Mouse (Mus musculus): ENCODE data around the gene Bola3.

The Bola3 gene

DNA sequence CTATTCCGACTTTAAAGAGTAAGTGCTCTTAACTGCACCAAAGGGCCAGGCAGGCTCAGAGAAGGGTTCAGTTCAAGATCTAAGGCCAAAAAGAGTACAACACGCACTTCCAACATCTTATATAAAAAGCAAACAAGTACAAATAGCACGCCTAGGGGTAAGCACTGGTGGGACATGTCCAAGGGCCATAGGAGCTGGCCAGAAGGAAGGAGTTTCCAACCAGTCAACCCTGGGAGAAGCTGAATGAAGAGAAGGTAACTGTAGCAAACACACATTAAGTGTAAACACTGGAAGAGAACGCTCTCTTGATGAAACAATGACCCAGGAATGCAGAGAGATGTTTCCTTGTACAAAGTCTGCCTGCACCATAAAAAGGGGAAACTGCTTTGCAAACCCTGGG is 45.2 kb downstream of the Bola3 start:
- DNase-seq (ENCODE audit: low read depth, low spot score), result no peak

DNA sequence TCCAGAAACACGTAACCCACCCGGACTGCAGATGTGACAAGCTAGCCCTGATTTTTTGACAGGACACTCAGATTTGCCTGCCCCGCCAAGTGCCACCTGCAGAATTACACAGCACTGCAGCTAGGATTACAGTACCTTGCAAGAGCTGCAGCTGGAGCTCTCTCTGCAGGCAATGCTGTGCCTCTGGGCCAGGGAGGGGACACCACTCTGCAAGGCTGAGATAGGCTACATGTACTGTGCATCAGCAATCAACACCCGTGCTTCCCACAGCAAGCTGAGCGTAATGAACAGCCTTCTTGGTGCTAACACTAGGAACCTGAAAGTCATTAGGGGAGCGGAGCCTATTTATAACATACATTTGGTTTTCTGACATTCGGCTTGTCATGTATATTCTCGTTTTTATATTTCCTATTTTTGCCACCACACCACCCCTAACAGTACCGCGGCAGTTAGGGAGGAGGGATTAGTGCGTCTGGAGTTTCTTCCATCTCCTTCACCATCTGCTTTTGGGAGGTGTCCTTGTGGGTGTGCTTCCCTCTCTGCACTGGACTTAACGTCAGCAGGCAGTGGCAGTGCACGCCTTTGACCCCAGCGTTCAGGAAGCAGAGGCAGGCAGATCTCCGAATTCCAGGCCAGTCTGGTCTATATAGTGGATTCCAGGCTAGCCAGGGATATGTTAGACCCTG is 46.7 kb downstream of the Bola3 start:
- no peak for DNase-seq (ENCODE audit: low read depth, low spot score)

DNA sequence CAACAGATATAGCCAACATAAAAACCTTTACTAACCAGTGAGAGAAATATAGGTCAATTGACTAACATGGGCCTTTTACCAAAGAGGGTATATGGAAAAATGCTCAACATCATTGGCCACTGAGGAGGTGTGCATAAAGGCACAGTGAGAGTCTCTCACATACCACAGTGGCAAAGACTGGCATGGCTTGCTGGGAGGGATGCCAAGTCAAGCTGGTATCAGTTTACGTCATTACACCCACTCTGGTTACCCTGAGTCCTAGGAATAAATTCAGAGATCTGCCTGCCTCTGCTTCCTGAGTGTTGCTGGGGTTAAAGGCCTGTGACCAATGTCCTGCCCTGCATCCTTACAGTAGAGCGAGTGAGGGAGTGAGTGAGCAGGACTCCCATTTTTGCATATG is 47.8 kb downstream of the Bola3 start:
- DNase-seq (ENCODE audit: low read depth, low spot score), result no peak

DNA sequence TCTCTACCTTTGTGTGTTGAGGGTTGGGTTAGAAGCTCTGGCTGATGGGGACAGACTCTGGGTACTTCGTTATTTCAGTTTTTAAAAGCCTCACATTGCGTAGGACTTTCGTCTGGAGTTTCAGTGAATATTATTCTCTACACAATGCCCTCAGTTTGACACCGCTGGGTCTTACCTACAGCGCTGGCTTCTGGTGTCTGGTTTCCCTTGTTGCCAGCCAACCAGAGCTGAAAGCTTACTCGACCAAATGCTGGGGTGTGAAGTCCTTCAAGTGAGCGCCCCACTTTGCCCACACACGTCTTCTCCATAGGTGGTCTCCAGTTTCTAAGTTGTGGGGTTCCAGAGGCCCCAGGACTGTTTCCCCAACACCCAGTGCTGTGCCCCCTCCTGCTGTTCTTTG is 48.8 kb downstream of the Bola3 start:
- no peak for DNase-seq (ENCODE audit: low read depth, low spot score)

DNA sequence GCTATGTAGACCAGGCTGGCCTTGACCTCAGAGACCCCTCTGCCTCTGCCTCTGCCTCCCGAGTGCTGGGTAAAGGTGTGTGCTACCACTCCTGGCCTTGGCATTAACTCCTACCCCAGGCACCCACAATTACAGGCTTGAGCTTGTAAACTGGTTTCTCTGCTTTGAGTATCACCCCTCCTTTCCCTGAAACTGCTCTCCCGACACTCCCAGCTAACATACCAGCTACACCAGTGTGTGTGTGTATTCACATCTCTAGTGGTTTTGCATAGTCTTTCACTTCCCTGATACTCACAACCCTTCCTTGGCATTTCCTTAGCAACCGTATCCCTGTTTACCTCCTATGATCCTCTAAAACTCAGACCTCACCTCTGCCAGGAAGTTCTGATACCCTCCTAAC is 50.8 kb downstream of the Bola3 start:
- DNase-seq (ENCODE audit: low read depth, low spot score), result no peak

DNA sequence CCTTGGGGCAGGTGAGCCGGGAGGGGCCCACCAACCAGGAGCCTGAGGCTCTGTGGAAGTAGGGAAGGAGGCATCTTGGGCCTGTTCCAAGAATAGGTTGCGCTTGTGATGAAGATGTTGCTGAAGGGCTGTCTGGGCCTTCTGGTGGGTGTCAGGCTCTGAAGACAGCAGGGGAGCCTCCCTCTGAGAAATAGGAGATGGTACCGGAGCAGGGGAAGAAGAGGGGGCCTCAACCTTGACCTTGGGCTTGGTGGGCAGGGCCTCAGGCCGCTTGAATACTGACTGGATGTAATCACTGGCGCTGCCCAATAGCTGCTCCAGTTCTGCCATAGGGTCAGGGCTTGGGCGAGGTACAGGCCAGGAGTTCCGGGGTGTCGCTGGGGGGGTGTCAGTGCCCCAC is 54.5 kb downstream of the Bola3 start:
- DNase-seq (ENCODE audit: low read depth, low spot score), result no peak

DNA sequence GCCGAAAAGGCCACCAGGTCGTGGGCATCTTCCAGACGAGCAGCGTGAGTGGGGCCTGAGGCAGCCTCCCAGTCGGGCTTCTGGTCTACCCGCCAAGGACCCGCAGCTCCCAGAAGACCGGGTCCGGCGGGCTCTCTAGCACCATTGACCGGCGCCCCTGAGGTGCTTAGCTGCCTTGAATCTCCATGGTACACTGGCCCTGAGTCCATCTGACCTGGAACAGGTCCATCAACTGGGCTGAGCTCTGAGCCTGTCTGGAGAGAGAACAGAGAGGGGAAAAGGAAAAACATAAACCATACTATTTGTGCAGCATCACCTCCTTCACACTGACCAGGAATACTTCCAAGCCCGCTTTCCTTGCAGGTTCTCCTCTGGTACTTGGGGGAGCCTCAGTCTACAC is 55.6 kb downstream of the Bola3 start:
- DNase-seq (ENCODE audit: low read depth, low spot score), result no peak

DNA sequence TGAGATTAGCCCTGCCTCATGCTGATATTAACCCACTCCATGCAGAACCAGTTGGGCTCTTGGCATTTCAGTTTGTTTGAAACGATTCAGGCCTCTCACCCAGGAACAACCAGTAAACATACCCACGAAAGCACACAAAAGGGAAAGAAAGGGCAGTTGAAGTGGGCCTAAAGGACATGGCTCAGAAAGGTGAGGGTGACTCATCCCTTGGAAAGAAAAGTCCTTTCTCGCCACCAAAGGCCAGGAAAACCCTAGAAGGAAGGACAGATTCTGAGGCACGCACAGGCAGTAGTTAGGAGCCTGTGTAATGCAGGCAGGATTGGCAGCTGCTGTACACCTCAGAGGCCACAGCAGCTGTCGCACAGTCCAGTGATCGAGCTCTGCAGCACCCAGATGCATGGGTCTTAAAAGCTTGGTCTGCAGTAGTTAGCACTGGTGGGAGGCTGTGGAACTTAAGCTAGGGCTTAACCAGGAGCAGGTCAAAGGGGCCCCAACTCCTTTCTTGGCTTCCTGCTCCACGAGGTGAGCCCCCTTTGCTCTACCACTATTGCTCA is 56.6 kb downstream of the Bola3 start:
- no peak for DNase-seq (ENCODE audit: low read depth, low spot score)

DNA sequence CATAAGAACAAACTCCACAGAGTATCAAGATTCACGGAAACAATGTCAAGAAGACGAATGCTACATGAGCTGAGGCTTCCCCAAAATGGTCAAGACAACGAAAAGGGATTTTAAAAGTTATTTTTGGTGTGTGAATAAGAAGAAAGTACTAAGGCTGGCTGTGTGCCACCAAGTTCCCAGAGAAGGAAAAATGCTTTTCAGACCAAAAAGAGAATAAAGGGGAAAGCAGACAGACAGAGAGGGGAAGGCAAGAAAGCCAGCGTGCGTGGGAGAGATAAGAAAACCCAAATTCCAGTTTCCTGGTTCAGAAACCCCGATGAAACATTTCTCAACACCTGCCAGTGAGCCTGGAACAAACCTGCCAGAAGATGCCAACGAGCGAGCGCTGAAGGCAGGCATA is 59.6 kb downstream of the Bola3 start:
- no peak for DNase-seq (ENCODE audit: low read depth, low spot score)
